Mouse (Mus musculus): Measurements from ENCODE around the gene Ksr2. TPM values are rescaled to one million over a fixed set of nuclear protein-coding genes. Genes with fewer than 3 reads are reported as not detected.
A peak's percentile ranks its signal among the peaks of the same experiment; 100 is the strongest.
"Not testable (repeated sequence)": the region's sequence is repeated elsewhere in the genome, so short reads cannot be mapped to it uniquely, and the experiment has no call there.

The Ksr2 gene
- polyA plus RNA-seq, 1 experiment from 2014 or later = 0.35 TPM

DNA sequence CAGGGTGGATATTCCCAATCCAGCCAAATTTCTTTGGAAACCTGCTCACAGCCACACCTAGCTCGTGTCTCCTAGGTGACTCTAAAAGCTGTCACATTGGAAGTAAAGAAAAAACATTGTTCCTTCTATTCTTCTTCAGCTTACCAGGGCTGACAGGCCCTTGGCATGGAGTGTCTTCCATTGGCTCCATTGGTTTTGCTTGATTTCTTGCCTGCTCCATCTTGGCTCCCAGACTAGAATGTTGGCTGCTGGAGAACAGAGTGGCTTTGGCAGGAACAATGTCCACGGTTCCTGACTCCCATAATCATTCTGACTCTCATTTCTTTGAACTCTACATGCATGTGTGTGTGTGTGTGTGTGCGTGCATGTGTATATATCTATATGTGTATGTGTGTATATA lies 183.0 kb downstream of the Ksr2 start:
- WGBS = 84% methylated on average over 3 of the region's 3 CpGs
- Histone ChIP-seq H3K27me3 (ENCODE audit: control insufficient read depth, insufficient read depth, low read length) (no peaks in the 10 kb centered on the region), H3K27ac (replicated peaks; ENCODE audit: low read depth, low read length) (no peak overlapping the region), H3K4me2 (ENCODE audit: low read depth, low read length) (no peak overlapping the region), H3K9ac (replicated peaks; ENCODE audit: low read length) (no peak overlapping the region), H3K36me3 (replicated peaks; ENCODE audit: control insufficient read depth, insufficient read depth, low read depth, low read length) (no peaks in the 10 kb centered on the region), H3K4me1 (ENCODE audit: control insufficient read depth, insufficient read depth, low read length) (no peaks in the 10 kb centered on the region), H3K9me3 (replicated peaks; ENCODE audit: control insufficient read depth, low read length) (no peaks in the 10 kb centered on the region), H3K4me3 (ENCODE audit: low read depth, low read length) (no peak overlapping the region)
- ATAC-seq (replicated peaks; ENCODE audit: insufficient number of reproducible peaks, low FRiP score, low TSS enrichment, low read depth) = no peak
- DNase-seq (ENCODE audit: low spot score) = no peak

DNA sequence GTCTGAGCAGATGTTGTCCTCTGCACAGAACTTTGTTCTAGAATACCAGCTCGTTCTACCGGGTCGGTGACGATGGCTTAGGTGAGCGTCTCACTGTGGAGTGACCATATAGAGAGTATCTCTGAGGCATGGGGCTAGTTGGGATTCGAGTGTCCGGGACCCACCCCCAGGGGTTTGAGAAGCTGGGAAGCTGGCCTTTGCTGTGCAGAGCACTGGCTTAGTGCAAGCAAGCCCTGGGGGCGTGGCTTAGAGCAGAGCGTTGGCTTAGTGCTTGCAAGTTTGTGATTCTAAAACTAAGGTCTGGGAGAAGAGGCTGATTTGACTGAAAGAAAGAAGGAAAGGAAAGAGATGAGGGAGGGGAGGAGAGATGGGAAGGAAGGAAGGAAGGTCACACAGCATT lies 188.2 kb downstream of the Ksr2 start:
- DNase-seq (ENCODE audit: low spot score) (no peak), ATAC-seq (replicated peaks; ENCODE audit: insufficient number of reproducible peaks, low FRiP score, low TSS enrichment, low read depth) (no peak)
- Histone ChIP-seq H3K4me2 (ENCODE audit: low read depth, low read length) (no peak overlapping the region), H3K4me1 (ENCODE audit: control insufficient read depth, insufficient read depth, low read length) (no peaks in the 10 kb centered on the region), H3K9ac (replicated peaks; ENCODE audit: low read length) (no peak overlapping the region; the same call in 1 of the 2 replicates), H3K4me3 (ENCODE audit: low read depth, low read length) (no peak overlapping the region), H3K27ac (replicated peaks; ENCODE audit: low read depth, low read length) (no peak overlapping the region), H3K36me3 (replicated peaks; ENCODE audit: control insufficient read depth, insufficient read depth, low read depth, low read length) (no peaks in the 10 kb centered on the region), H3K9me3 (replicated peaks; ENCODE audit: control insufficient read depth, low read length) (no peaks in the 10 kb centered on the region), H3K27me3 (ENCODE audit: control insufficient read depth, insufficient read depth, low read length) (no peaks in the 10 kb centered on the region)
- 65% methylated on average over 9 of the region's 9 CpGs for WGBS

DNA sequence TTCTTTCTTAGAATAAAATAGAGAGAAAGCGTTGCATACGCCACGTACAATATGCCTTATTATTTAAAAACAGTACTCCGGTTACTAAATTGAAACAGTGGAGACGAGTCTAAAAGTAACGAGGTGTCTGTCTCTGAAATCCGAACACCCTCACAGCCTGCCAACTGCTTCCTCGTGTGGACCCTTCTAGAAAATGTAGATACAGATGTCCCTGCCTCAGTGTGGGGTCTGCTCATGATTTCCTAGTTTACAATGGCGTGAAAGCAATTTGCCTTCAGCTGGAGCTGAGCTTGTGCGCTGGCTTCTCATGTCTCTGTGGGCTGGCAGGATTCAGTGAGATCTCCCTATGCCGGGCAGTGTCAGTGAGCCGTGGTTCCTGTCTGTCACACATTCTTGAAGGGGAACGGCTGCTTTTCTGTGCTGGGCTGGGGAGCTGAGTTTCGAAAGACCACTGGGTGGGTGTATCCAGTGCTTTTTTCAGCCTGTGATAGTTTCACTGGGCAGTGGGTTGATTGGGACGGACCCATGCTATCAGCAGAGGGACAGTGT lies 194.0 kb downstream of the Ksr2 start:
- Histone ChIP-seq H3K9me3 (replicated peaks; ENCODE audit: control insufficient read depth, low read length) (no peaks in the 10 kb centered on the region), H3K4me1 (ENCODE audit: control insufficient read depth, insufficient read depth, low read length) (no peaks in the 10 kb centered on the region), H3K9ac (replicated peaks; ENCODE audit: low read length) (no peak overlapping the region), H3K27me3 (ENCODE audit: control insufficient read depth, insufficient read depth, low read length) (no peaks in the 10 kb centered on the region), H3K27ac (replicated peaks; ENCODE audit: low read depth, low read length) (no peak overlapping the region), H3K4me3 (ENCODE audit: low read depth, low read length) (no peak overlapping the region), H3K36me3 (replicated peaks; ENCODE audit: control insufficient read depth, insufficient read depth, low read depth, low read length) (no peaks in the 10 kb centered on the region), H3K4me2 (ENCODE audit: low read depth, low read length) (no peak overlapping the region)
- 65% methylated on average over 15 of the region's 15 CpGs for WGBS
- DNase-seq (ENCODE audit: low spot score) = no peak
- no peak for ATAC-seq (replicated peaks; ENCODE audit: insufficient number of reproducible peaks, low FRiP score, low TSS enrichment, low read depth)

DNA sequence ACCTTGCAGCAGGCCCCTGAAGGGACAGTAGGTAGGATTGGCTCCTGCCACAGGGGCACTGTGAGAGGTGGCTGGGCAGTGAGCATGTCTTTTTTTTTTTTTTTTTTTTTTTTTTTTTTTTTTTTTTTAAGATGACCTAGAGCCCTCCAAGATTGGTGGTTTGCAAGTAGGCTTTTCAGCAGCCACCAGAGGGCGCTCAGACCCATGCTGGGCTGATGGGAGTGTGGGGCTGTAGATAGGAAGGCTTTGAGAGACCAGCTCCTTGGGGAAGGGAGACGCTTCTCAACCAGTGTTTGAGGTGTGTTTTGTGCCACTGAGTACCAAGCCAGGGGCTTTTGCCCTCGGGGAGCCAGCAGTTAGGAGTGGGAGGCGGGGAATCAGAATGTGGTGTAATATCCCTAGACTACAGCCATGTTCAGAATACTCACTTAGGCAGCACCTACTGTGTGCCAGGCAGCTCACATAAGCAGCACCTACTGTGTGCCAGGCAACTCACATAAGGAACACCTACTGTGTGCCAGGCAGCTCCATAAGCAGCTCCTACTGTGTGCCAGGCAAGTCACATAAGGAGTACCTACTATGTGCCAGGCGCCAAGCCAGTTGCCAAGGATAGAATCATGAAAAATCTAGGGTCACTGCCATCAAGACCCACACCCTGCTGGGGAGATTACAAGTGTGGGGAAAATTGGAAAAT lies 200.7 kb downstream of the Ksr2 start:
- ATAC-seq (replicated peaks; ENCODE audit: insufficient number of reproducible peaks, low FRiP score, low TSS enrichment, low read depth) (0 out of 2 replicates have a peak, but pooled peaks have one; percentile 23), DNase-seq (ENCODE audit: low spot score) (peak; percentile 89)
- no peak overlapping the region for H3K4me3 ChIP-seq (ENCODE audit: low read depth, low read length)
- 30% methylated on average over 5 of the region's 5 CpGs for WGBS
- H3K27me3 ChIP-seq (ENCODE audit: control insufficient read depth, insufficient read depth, low read length) = no peaks in the 10 kb centered on the region
- H3K4me1 ChIP-seq (ENCODE audit: control insufficient read depth, insufficient read depth, low read length) = no peaks in the 10 kb centered on the region
- no peaks in the 10 kb centered on the region for H3K36me3 ChIP-seq (replicated peaks; ENCODE audit: control insufficient read depth, insufficient read depth, low read depth, low read length)
- no peak overlapping the region for H3K9ac ChIP-seq (replicated peaks; ENCODE audit: low read length)
- H3K4me2 ChIP-seq (ENCODE audit: low read depth, low read length) = no peak overlapping the region
- no peaks in the 10 kb centered on the region for H3K9me3 ChIP-seq (replicated peaks; ENCODE audit: control insufficient read depth, low read length)
- no peak overlapping the region for H3K27ac ChIP-seq (replicated peaks; ENCODE audit: low read depth, low read length)

DNA sequence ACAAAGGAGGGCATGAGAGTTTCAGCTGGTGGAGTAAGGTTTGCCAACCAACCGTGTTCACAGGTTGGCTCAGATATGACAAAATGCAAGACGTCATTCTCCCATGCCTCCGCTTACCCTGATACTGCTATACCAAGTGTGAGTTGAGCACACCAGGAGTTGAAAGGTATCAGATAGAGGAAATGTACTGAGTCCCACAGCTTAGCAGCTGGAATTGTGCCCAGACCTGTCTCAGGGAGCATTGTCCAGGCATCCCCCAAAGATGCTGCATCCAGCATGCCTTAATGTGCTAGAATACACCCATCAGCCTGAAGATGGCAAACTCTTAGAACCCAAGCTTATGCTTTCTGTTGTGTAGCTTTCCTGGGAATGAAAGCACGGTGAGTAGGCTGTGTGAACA lies 206.5 kb downstream of the Ksr2 start:
- Histone ChIP-seq H3K27me3 (ENCODE audit: control insufficient read depth, insufficient read depth, low read length) (no peaks in the 10 kb centered on the region), H3K36me3 (replicated peaks; ENCODE audit: control insufficient read depth, insufficient read depth, low read depth, low read length) (no peaks in the 10 kb centered on the region), H3K4me1 (ENCODE audit: control insufficient read depth, insufficient read depth, low read length) (no peaks in the 10 kb centered on the region), H3K9me3 (replicated peaks; ENCODE audit: control insufficient read depth, low read length) (no peaks in the 10 kb centered on the region), H3K9ac (replicated peaks; ENCODE audit: low read length) (no peak overlapping the region), H3K27ac (replicated peaks; ENCODE audit: low read depth, low read length) (no peak overlapping the region), H3K4me2 (ENCODE audit: low read depth, low read length) (no peak overlapping the region), H3K4me3 (ENCODE audit: low read depth, low read length) (no peak overlapping the region)
- 76% methylated on average over 4 of the region's 4 CpGs for WGBS
- no peak for DNase-seq (ENCODE audit: low spot score)
- ATAC-seq (replicated peaks; ENCODE audit: insufficient number of reproducible peaks, low FRiP score, low TSS enrichment, low read depth) = no peak

DNA sequence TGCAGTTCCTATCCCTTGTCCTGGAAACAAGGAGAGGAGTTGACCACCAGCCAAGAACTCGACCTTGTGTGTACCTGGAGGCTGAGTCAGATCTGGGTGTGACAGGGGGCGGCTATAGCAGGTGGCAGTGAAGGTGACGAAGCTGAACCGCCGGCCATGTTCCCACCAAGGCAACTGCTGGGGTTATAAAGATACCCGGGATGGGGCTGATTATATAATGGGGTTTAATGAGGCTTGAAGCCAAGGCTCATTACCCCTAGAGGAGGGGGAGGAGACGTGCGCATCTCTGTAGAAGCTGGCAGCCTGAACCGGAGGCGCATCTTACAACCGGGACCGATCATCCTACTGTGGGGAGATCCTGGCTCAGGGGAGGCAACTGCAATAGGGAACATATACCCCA lies 208.4 kb downstream of the Ksr2 start:
- no peak overlapping the region for H3K27ac ChIP-seq (replicated peaks; ENCODE audit: low read depth, low read length)
- no peaks in the 10 kb centered on the region for H3K36me3 ChIP-seq (replicated peaks; ENCODE audit: control insufficient read depth, insufficient read depth, low read depth, low read length)
- H3K27me3 ChIP-seq (ENCODE audit: control insufficient read depth, insufficient read depth, low read length) = no peaks in the 10 kb centered on the region
- no peak overlapping the region for H3K4me2 ChIP-seq (ENCODE audit: low read depth, low read length)
- 69% methylated on average over 12 of the region's 12 CpGs for WGBS
- no peak overlapping the region for H3K4me3 ChIP-seq (ENCODE audit: low read depth, low read length)
- H3K4me1 ChIP-seq (ENCODE audit: control insufficient read depth, insufficient read depth, low read length) = no peaks in the 10 kb centered on the region
- ATAC-seq (replicated peaks; ENCODE audit: insufficient number of reproducible peaks, low FRiP score, low TSS enrichment, low read depth) (no peak), DNase-seq (ENCODE audit: low spot score) (no peak)
- no peak overlapping the region for H3K9ac ChIP-seq (replicated peaks; ENCODE audit: low read length)
- H3K9me3 ChIP-seq (replicated peaks; ENCODE audit: control insufficient read depth, low read length) = no peaks in the 10 kb centered on the region

DNA sequence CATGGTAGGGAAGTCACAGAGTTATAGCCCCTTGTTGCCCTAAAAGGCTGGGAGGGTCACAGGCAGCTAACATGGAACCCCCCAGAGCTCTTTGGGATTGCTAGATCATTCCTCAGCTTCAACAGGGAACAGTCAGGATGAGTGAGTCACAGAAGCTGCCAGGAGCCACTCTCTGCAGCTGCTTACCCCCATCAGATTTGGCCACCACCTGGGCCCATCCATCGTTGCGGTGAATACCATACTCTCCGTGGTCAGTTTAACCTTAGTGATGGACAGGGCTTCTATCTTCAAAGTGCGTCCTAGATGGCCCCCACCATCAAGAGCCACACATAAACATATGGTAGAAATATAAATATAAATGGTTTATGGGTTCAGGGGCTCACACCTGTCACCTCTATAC lies 209.4 kb downstream of the Ksr2 start:
- not testable (repeated sequence) for ATAC-seq (replicated peaks; ENCODE audit: insufficient number of reproducible peaks, low FRiP score, low TSS enrichment, low read depth); H3K4me3 ChIP-seq (ENCODE audit: low read depth, low read length); H3K9me3 ChIP-seq (replicated peaks; ENCODE audit: control insufficient read depth, low read length); H3K27me3 ChIP-seq (ENCODE audit: control insufficient read depth, insufficient read depth, low read length); H3K36me3 ChIP-seq (replicated peaks; ENCODE audit: control insufficient read depth, insufficient read depth, low read depth, low read length); H3K9ac ChIP-seq (replicated peaks; ENCODE audit: low read length); H3K4me1 ChIP-seq (ENCODE audit: control insufficient read depth, insufficient read depth, low read length); DNase-seq (ENCODE audit: low spot score); H3K27ac ChIP-seq (replicated peaks; ENCODE audit: low read depth, low read length); H3K4me2 ChIP-seq (ENCODE audit: low read depth, low read length)
- 84% methylated on average over 4 of the region's 4 CpGs for WGBS

DNA sequence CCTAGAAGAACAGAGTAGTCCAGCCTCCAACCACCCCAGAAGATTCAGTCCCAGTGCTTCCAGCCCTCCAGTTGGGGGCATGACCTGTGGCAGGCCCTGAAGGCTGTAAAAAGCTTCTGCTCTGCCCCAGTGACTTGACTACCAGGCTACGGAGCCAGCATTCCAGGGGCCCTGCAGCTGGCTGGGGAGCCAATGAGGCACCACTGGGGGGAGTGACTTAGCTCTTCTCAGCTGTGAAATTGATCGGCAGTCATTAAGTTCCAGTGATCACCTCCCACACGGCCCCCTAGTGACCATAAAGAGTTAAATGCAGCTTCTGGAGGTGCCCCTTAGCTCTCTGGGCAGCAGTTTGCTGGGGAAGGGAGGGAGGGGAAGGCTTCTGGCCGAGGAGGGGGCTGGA lies 213.1 kb downstream of the Ksr2 start:
- H3K4me2 ChIP-seq (ENCODE audit: low read depth, low read length) = no peak overlapping the region
- no peak overlapping the region for H3K27ac ChIP-seq (replicated peaks; ENCODE audit: low read depth, low read length)
- DNase-seq (ENCODE audit: low spot score) = peak; percentile 30
- no peak for ATAC-seq (replicated peaks; ENCODE audit: insufficient number of reproducible peaks, low FRiP score, low TSS enrichment, low read depth)
- no peak overlapping the region for H3K4me3 ChIP-seq (ENCODE audit: low read depth, low read length)
- H3K4me1 ChIP-seq (ENCODE audit: control insufficient read depth, insufficient read depth, low read length) = no peaks in the 10 kb centered on the region
- H3K27me3 ChIP-seq (ENCODE audit: control insufficient read depth, insufficient read depth, low read length) = no peaks in the 10 kb centered on the region
- no peaks in the 10 kb centered on the region for H3K9me3 ChIP-seq (replicated peaks; ENCODE audit: control insufficient read depth, low read length)
- WGBS = 4% methylated on average over 3 of the region's 4 CpGs
- no peaks in the 10 kb centered on the region for H3K36me3 ChIP-seq (replicated peaks; ENCODE audit: control insufficient read depth, insufficient read depth, low read depth, low read length)
- H3K9ac ChIP-seq (replicated peaks; ENCODE audit: low read length) = no peak overlapping the region

Measured in embryonic facial prominence, embryonic 11.5 days (tissue).